Mouse (Mus musculus): ENCODE measurements at regions not wholly inside any gene's neighbourhood (a gene's known extent, or its start where the extent isn't known, plus 50 kb on each side); places are given as distances from the start of the nearest gene placed in this dataset.

DNA sequence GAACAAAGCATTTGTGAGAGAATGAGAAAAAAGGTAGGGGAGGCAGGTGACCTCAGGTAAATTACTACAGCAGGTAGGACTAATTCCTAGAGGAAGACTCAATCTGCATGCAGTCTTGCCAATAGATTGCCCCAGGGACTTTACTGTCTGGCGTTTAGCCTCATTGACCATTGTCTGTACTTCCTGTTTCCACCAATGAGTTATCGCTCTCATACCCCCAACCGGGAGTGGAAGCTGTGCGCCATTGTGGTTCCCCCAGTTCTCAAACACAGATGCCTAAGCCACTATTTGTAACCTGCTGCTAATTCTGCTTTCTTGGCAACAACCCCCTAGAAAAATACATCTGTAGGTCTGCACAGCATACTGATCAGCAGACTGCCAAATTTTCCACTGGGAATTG lies 65.5 kb upstream of the Tle4 start:
- Histone ChIP-seq H3K27ac (no peak overlapping the region), H3K36me3 (ENCODE audit: insufficient read depth, low read length) (no peaks in the 10 kb centered on the region), H3K4me1 (replicated peaks; ENCODE audit: insufficient read depth, low read length) (no peaks in the 10 kb centered on the region), H3K9ac (ENCODE audit: low read depth, low read length) (no peak overlapping the region), H3K27me3 (ENCODE audit: insufficient read depth, low read length) (no peaks in the 10 kb centered on the region), H3K4me3 (replicated peaks; ENCODE audit: low read depth, low read length) (no peak overlapping the region), H3K9me3 (replicated peaks; ENCODE audit: low read length) (no peaks in the 10 kb centered on the region), H3K4me2 (ENCODE audit: low read length) (no peak overlapping the region)
- 77% methylated on average over 4 of the region's 4 CpGs for WGBS
- DNase-seq (ENCODE audit: low spot score) = no peak
- no peak for TF ChIP-seq CTCF (IDR thresholded peaks at IDR 0.05; ENCODE audit: low read depth)
- ATAC-seq (replicated peaks; ENCODE audit: low FRiP score, low read depth) = no peak

- no peak overlapping the region for H3K27ac ChIP-seq
- WGBS = 85% methylated on average over 4 of the region's 4 CpGs
- no peak for ATAC-seq (replicated peaks; ENCODE audit: low FRiP score, low read depth)
- no peak overlapping the region for H3K9ac ChIP-seq (ENCODE audit: low read depth, low read length)
- H3K36me3 ChIP-seq (ENCODE audit: insufficient read depth, low read length) = no peaks in the 10 kb centered on the region
- H3K4me1 ChIP-seq (replicated peaks; ENCODE audit: insufficient read depth, low read length) = no peaks in the 10 kb centered on the region
- no peaks in the 10 kb centered on the region for H3K9me3 ChIP-seq (replicated peaks; ENCODE audit: low read length)
- DNase-seq (ENCODE audit: low spot score) = no peak
- H3K4me3 ChIP-seq (replicated peaks; ENCODE audit: low read depth, low read length) = no peak overlapping the region
- TF ChIP-seq CTCF (IDR thresholded peaks at IDR 0.05; ENCODE audit: low read depth) = no peak
- no peaks in the 10 kb centered on the region for H3K27me3 ChIP-seq (ENCODE audit: insufficient read depth, low read length)
- H3K4me2 ChIP-seq (ENCODE audit: low read length) = no peak overlapping the region
Observed at GRCm38 (mm10) chr19:14659725-14660124, 61.9 kb upstream of the Tle4 start.

GRCm38 (mm10) chr19:14658479-14658878 lies 60.6 kb upstream of the Tle4 start:
- Histone ChIP-seq H3K4me3 (replicated peaks; ENCODE audit: low read depth, low read length) (no peak overlapping the region), H3K27ac (no peak overlapping the region), H3K27me3 (ENCODE audit: insufficient read depth, low read length) (no peaks in the 10 kb centered on the region), H3K9ac (ENCODE audit: low read depth, low read length) (no peak overlapping the region), H3K4me2 (ENCODE audit: low read length) (no peak overlapping the region), H3K36me3 (ENCODE audit: insufficient read depth, low read length) (no peaks in the 10 kb centered on the region), H3K9me3 (replicated peaks; ENCODE audit: low read length) (no peaks in the 10 kb centered on the region), H3K4me1 (replicated peaks; ENCODE audit: insufficient read depth, low read length) (no peaks in the 10 kb centered on the region)
- DNase-seq (ENCODE audit: low spot score) (no peak), ATAC-seq (replicated peaks; ENCODE audit: low FRiP score, low read depth) (no peak)
- no peak for TF ChIP-seq CTCF (IDR thresholded peaks at IDR 0.05; ENCODE audit: low read depth)
- 95% methylated on average over 2 of the region's 2 CpGs for WGBS

- TF ChIP-seq CTCF (IDR thresholded peaks at IDR 0.05; ENCODE audit: low read depth) = no peak
- Histone ChIP-seq H3K9me3 (replicated peaks; ENCODE audit: low read length) (no peaks in the 10 kb centered on the region), H3K4me3 (replicated peaks; ENCODE audit: low read depth, low read length) (no peak overlapping the region), H3K4me2 (ENCODE audit: low read length) (no peak overlapping the region), H3K27me3 (ENCODE audit: insufficient read depth, low read length) (no peaks in the 10 kb centered on the region), H3K27ac (no peak overlapping the region), H3K9ac (ENCODE audit: low read depth, low read length) (no peak overlapping the region), H3K36me3 (ENCODE audit: insufficient read depth, low read length) (no peaks in the 10 kb centered on the region), H3K4me1 (replicated peaks; ENCODE audit: insufficient read depth, low read length) (no peaks in the 10 kb centered on the region)
- WGBS = 66% methylated on average over 2 of the region's 2 CpGs
- DNase-seq (ENCODE audit: low spot score) (no peak), ATAC-seq (replicated peaks; ENCODE audit: low FRiP score, low read depth) (no peak)
Observed at GRCm38 (mm10) chr19:14656022-14656388, 58.2 kb upstream of the Tle4 start.

GRCm38 (mm10) chr19:14655302-14656021 lies 57.6 kb upstream of the Tle4 start:
- WGBS = 76% methylated on average over 5 of the region's 5 CpGs
- no peak for TF ChIP-seq CTCF (IDR thresholded peaks at IDR 0.05; ENCODE audit: low read depth)
- Histone ChIP-seq H3K9me3 (replicated peaks; ENCODE audit: low read length) (no peaks in the 10 kb centered on the region), H3K36me3 (ENCODE audit: insufficient read depth, low read length) (no peaks in the 10 kb centered on the region), H3K4me2 (ENCODE audit: low read length) (no peak overlapping the region), H3K27me3 (ENCODE audit: insufficient read depth, low read length) (no peaks in the 10 kb centered on the region), H3K4me1 (replicated peaks; ENCODE audit: insufficient read depth, low read length) (no peaks in the 10 kb centered on the region), H3K27ac (no peak overlapping the region), H3K4me3 (replicated peaks; ENCODE audit: low read depth, low read length) (no peak overlapping the region), H3K9ac (ENCODE audit: low read depth, low read length) (no peak overlapping the region)
- no peak for DNase-seq (ENCODE audit: low spot score)
- ATAC-seq (replicated peaks; ENCODE audit: low FRiP score, low read depth) = no peak

Measured in kidney, postnatal 0 days (tissue).